Mouse (Mus musculus): Measurements from ENCODE around the gene Prickle2.

Gene Prickle2

DNA sequence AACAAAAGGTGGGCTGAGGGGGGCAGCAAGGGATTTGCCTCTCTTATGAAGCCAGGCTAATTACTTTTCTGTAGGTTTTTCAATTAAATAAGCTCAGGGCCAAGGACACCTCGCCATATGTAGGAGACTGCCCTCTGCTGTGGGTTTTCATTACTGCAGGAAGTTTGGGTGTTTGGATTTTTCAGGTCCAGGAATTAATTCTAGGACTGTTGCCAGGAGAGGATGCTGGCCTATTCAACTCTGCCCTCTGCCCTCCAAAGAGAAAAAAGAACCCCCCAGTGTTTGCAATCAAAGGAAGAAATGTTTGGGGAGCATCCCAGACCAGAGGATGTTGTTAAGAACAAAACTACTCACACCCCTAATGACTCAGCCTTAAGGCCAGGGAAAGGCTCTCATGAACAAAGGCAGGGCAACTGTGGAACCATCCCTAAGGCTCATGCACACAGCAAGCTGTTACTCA, 40.4 kb downstream of the Prickle2 start:
- DNase-seq (ENCODE audit: low read depth), result peak; percentile 31

DNA sequence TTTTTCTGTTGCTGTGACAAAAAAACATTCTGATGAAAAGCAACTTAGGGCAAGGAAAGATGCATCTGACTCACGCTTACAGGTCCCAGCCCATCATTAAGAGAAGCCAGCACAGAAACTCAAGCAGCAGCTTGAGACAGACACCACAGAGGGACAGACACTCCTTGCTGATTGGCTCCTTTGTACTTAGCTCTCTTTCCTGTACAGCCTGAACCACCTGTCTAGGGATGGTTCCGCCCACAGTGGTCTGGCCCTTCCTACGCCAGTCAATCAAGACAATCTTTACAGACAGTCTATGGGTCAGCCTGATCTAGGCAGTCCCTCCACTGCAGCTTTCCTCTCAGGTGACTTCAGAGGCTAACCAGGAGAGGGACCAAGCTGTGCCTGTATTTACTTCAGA, 42.1 kb downstream of the Prickle2 start:
- no peak for DNase-seq (ENCODE audit: low read depth)

DNA sequence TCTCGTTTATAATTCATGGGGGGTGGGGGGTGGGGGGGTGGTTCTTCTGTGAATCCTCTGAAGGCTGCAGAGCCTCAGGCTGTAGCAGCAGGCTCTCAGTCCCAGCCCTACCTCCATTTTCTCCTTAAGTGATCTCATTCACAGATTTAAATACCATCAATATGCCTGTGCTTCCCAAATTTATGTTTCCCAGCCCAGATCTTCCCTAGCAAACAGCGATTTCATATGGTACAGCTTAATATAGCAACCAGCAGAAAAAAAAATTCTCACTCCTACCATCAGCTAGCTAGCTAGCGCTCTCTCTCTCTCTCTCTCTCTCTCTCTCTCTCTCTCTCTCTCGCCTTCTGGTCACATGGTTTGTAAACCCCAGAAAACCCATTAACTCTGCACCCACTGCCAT, 42.5 kb downstream of the Prickle2 start:
- no peak for DNase-seq (ENCODE audit: low read depth)

- DNase-seq (ENCODE audit: low read depth), result no peak
These were observed 56.9 kb downstream of the Prickle2 start for GRCm38 (mm10) chr6:92649063-92649462.

DNA sequence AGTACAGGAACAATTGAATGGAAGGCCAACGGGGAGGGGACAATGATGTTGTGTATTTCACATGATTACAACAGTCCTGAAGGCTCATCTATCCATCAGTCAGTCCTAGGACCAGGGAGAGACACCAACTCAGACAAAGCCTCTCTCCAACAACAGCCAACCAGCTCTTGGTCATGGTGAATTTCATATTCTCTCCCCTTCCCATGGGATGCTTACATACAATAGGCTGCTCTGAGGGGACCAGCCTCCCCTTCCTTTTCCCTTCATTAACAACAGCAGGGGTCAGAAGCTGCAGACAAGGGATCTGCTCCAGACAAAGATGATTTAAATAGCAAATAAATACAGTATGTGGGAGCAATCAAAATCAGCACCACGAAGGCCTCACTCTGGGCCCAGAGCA, 57.4 kb downstream of the Prickle2 start:
- DNase-seq (ENCODE audit: low read depth), result no peak

- no peak for DNase-seq (ENCODE audit: low read depth)
These were observed 63.0 kb downstream of the Prickle2 start for GRCm38 (mm10) chr6:92642929-92643328.

- DNase-seq (ENCODE audit: low read depth), result no peak
These were observed 64.0 kb downstream of the Prickle2 start for GRCm38 (mm10) chr6:92641956-92642355.

DNA sequence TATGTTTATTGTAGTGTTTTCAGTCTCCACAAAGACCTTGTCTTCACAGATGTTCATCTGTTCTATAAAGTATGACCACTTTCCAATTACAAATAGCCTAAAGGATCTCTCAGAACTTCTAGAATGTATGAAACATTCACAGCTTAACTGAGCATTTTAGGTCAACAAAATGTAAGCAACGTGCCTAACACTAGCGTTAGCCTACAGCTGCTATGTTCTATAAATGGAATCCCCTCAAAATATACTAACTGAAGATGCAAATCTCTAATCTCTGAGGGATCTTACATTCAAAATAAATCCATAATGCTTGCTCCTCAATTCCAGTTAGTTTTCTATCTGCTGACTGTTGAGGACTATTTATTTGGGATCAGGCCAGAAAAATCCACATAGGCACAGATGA, 65.1 kb downstream of the Prickle2 start:
- no peak for DNase-seq (ENCODE audit: low read depth)

- peak; percentile 1 for DNase-seq (ENCODE audit: low read depth)
These were observed 69.5 kb downstream of the Prickle2 start for GRCm38 (mm10) chr6:92636431-92636830.

DNA sequence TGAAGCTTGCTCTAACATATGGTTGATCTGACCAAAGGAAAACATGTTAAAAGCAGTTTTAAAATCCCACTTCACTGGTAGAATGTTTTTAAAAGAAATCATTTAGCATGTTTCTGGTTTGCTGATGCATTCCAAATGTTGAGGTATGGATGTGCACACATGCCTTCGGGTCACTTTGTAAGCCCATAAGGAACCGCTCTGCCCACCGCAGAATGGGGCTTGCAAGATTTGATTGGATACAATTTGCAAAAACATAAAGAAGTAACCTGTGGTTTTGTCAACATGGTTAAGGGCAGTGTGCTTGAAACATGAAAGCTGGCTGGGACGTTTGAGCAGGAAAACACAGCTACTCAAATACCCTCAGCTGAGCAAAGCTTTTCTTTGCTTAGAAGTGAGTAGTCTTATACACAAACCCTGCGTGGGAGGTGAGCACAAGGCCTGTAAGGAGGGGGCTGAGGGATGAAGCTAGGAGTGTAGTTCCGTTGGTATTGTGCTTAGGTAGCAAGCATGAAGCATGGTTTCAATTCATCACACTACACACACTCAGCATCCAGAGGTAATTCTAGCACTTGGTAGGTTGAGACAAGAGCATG, 71.0 kb downstream of the Prickle2 start:
- DNase-seq (ENCODE audit: low read depth), result no peak

DNA sequence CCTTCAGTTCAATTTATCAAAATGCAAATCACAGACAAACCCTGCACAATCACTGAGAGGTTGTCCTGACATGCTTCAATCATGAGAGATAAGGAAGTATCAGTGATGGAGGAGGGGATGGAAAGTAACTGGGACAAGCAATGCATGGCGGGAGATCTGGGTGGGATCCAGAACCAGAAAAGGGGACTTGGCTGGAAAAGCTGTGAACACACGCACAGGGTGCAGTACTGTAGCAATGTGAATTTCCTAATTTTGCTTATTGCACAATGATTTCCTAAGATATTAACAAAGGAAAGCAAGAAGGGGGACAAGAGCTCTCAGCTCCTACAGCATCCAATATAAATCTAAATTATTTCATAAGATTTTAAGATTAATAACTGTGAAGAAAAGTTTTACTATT, 75.0 kb downstream of the Prickle2 start:
- DNase-seq (ENCODE audit: low read depth), result no peak

GRCm38 (mm10) chr6:92627711-92628110, 78.2 kb downstream of the Prickle2 start:
- DNase-seq (ENCODE audit: low read depth), result no peak

DNA sequence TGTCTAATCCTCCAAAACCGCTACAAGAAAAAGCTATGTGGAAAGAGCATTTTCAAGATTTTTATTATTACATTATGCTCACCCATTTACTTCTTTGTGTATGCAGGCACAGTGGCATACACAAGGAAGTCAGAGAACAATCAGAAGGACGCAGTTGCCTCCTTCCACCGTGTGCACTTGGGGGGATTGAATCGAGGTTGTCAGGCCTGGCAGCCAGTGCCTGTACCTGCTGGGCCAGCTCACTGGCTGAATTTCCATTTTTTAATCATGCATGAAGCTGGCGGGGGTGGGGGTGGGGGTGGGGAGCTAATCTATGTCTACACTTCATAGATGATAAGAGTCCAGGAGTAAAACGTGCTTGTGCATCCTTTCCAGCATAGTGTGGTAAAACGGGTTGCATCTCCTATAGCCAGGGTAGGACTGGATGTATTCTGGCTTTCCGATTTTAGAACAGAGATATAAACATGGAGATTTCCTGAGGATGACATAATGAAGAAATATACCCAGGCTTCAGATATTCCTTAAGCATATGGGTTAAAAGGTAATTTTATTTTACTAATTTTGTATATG, 78.8 kb downstream of the Prickle2 start:
- DNase-seq (ENCODE audit: low read depth), result no peak

GRCm38 (mm10) chr6:92625923-92626322, 80.0 kb downstream of the Prickle2 start:
- DNase-seq (ENCODE audit: low read depth), result no peak

DNA sequence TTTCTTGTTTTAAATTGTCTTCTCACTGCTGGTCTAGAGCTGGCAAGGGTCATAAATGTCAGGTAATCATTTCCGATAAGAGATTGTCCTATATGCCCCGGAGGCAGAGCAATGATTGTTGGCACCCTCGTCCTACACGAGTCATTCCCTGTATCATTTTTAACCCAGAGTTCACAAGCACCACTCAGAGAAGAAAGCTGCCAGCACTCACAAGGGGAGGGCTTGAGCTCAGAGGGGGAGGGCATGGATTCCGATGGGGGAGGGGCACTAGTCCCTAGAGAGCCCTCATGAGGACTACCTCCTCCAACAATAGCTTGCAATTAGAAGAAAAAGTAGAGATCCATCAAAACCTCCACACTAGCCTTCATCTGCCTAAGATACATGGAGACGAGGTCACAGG, 81.6 kb downstream of the Prickle2 start:
- no peak for DNase-seq (ENCODE audit: low read depth)

DNA sequence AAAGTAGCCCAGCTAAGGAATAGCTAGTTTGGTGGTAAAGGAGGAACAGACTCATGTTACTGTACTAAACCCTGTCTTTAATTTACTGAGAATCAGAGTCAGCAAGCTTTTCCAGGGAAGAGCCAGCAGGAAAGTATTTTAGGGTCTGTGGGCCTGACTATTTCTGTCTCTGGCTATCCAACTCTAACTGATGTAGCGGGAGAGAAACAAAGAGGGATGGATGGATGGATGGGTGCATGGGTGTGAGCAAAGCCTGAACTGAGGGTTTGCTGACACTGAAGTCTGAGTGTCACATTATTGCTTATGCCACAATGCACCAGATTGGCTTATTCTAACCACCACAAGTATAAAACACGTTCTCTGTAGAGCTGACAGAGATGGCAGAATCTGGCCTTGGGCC, 88.8 kb downstream of the Prickle2 start:
- DNase-seq (ENCODE audit: low read depth), result no peak

DNA sequence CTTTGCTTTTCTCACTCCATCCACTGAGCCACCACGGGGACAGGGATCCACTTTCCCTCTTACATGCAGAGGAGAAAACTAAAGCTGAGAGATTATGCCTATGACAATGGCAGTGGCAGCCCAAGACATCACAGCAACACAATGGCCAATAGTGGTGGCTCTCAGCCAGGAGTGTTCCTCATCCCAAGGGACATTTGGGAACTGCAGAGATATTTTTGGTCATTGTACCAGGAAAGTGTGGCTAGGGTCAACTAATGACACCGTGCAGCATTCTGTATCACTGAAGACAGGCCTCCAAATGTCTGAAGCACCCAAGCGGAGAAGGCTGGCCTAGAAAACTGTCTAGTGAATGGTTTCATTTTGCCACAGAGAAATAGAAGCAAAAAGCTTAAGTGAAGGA, 91.2 kb downstream of the Prickle2 start:
- no peak for DNase-seq (ENCODE audit: low read depth)

- no peak for DNase-seq (ENCODE audit: low read depth)
These were observed 93.7 kb downstream of the Prickle2 start for GRCm38 (mm10) chr6:92612151-92612769.

GRCm38 (mm10) chr6:92609682-92610235, 96.2 kb downstream of the Prickle2 start:
- no peak for DNase-seq (ENCODE audit: low read depth)

DNA sequence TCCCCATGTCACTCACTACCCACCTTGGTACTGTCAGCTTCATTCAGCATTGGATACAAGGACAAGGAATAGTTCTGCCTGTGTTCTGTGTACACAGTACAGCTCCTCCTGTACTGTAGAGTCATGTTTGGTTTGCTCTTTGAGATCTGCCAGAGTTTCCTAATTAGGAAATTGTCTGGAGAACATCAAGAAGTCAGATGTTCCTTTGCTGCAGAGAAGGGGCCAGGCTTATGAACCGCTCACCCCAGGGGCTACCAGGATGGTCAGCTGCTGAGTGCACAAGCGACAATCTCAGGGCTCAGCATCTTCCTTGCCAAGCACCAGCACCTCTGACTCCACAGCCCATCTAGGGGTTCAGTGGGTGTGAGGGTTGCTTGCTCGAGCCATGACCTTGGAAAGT, 96.9 kb downstream of the Prickle2 start:
- DNase-seq (ENCODE audit: low read depth), result no peak

- no peak for DNase-seq (ENCODE audit: low read depth)
These were observed 100.8 kb downstream of the Prickle2 start for GRCm38 (mm10) chr6:92605156-92605555.

DNA sequence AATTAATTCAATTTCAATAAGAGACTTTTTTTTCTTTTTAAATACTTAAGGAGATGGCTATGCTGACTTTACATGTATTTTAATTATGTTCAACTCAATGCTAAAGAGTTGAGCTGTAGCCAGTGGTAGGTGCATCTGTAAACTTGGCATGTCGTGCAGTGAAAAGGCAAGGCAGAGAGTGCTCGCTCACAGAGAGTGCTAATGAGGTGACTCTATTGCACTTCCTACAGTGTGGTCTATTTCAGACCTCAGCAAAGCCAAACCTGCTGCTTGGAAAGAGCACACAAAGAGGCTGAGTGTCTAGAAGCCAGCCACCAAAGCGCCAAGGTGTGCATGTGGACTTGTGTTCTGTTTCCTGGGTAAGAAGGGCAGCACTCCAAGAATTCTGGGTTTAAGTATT, 109.6 kb downstream of the Prickle2 start:
- DNase-seq (ENCODE audit: low read depth), result no peak

DNA sequence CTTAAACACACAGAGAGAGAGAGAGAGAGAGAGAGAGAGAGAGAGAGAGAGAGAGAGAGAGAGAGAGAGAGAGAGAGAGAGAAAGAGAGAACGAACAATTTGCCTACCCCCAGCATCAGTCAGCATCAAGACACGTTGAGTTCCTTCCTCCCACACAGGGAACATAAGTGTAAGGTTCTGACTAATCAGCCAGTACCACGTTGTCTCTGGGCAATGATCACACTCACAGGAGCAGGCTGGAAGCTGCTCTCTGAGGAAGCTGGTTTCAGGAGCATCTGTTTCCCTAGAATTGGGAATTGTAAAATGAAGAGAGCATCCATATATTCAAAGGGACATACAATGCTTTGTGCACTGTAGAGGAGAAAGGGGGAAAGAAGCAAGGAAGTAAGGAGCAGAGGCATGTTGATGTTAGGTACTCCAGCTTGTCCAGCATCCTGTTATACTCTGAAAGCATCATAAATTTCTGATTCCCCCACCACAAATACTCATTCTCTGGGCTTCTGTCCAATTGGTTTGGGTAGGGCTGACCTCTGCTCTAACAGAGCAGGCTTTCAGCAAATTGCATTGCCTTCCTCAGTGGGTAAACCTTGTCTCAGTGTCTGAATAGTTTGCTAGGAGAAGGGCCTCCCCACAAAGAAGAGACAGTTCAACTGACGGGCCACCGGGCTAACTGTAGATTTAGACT, 116.4 kb downstream of the Prickle2 start:
- DNase-seq (ENCODE audit: low read depth), result no peak

Data from 416B (cell line).